Mouse (Mus musculus) MEL (cell line): ENCODE results near the gene Tex26. TPM values are rescaled to one million over a fixed set of nuclear protein-coding genes. Genes with fewer than 3 reads are reported as not detected.

Experiments
- DNase-seq: peaks from one replicate; pipeline ENCODE4 v3.0.0; 2011; ENCODE audit warnings: low read depth, low spot score
- H3K27ac ChIP-seq: 2 replicates; pipeline ENCODE4 v1.5.1; 2012; ENCODE audit warnings: low read depth, mild to moderate bottlenecking, control low read depth, low read length, moderate library complexity; ENCODE audit not compliant: control insufficient read depth
- H3K27me3 ChIP-seq, 2 experiments: fragments of 150-350 bp in 1 of 2; sonication (generic) in 1 of 2; 2 replicates each; pipeline ENCODE4 v1.6.1; 2012; ENCODE audit warnings: low read length in 2 of 2, mild to moderate bottlenecking in 2 of 2, improper control_type of control experiment in 1 of 2, moderate library complexity in 1 of 2; ENCODE audit not compliant: insufficient read depth in 2 of 2, control insufficient read depth in 1 of 2
- H3K36me3 ChIP-seq, 2 experiments: 2 replicates each; pipeline ENCODE4 v1.6.1; 2012 to 2014; ENCODE audit warnings: low read length in 2 of 2, improper control_type of control experiment in 1 of 2, inconsistent platforms in 1 of 2, mild to moderate bottlenecking in 1 of 2; ENCODE audit not compliant: insufficient read depth in 2 of 2, control insufficient read depth in 1 of 2
- H3K4me1 ChIP-seq, 2 experiments: fragments of 150-350 bp in 1 of 2; sonication (generic) in 1 of 2; 2 replicates each; pipeline ENCODE4 v1.6.1; 2012; ENCODE audit warnings: low read length in 2 of 2, improper control_type of control experiment in 1 of 2, mild to moderate bottlenecking in 1 of 2; ENCODE audit not compliant: insufficient read depth in 2 of 2, control insufficient read depth in 1 of 2
- H3K4me3 ChIP-seq, 2 experiments: fragments of 150-350 bp in 1 of 2; sonication (generic) in 1 of 2; 2 replicates each; pipeline ENCODE4 v1.5.1; 2012; ENCODE audit warnings: low read depth in 2 of 2, low read length in 2 of 2, mild to moderate bottlenecking in 2 of 2, moderate library complexity in 2 of 2, control low read depth in 1 of 2, improper control_type of control experiment in 1 of 2; ENCODE audit not compliant: control insufficient read depth in 1 of 2, insufficient read depth in 1 of 2
- H3K79me2 ChIP-seq: 2 replicates; pipeline ENCODE4 v1.6.1; 2012; ENCODE audit warnings: mild to moderate bottlenecking, low read length, moderate library complexity; ENCODE audit not compliant: control insufficient read depth, poor library complexity, insufficient read depth
- H3K9ac ChIP-seq: 2 replicates; pipeline ENCODE4 v1.6.1; 2012; ENCODE audit warnings: low read depth, mild to moderate bottlenecking, control low read depth, low read length, moderate library complexity; ENCODE audit not compliant: control insufficient read depth, poor library complexity, severe bottlenecking
- H3K9me3 ChIP-seq: fragments of 150-350 bp; sonication (generic); replicated peaks from 2 replicates; pipeline ENCODE4 v1.6.1; 2012; ENCODE audit warnings: mild to moderate bottlenecking, low read length, improper control_type of control experiment, moderate library complexity; ENCODE audit not compliant: insufficient read depth
- BHLHE40 ChIP-seq: IDR thresholded peaks from 2 replicates; pipeline ENCODE4 v1.6.1; 2012; ENCODE audit warnings: low read depth, mild to moderate bottlenecking, inconsistent platforms, low read length, improper control_type of control experiment, borderline replicate concordance
- CHD1 ChIP-seq: IDR thresholded peaks from 2 replicates; pipeline ENCODE4 v1.6.1; 2012; ENCODE audit warnings: low read depth, mild to moderate bottlenecking, inconsistent platforms, low read length, improper control_type of control experiment
- E2F4 ChIP-seq: IDR thresholded peaks from 2 replicates; pipeline ENCODE4 v1.6.1; 2011; ENCODE audit warnings: low read depth, low read length, improper control_type of control experiment, borderline replicate concordance
- ELF1 ChIP-seq: IDR thresholded peaks from 2 replicates; pipeline ENCODE4 v1.6.1; 2014; ENCODE audit warnings: low read depth, mild to moderate bottlenecking, inconsistent platforms, low read length, improper control_type of control experiment, moderate library complexity
- EP300 ChIP-seq, 2 experiments: IDR thresholded peaks; 2 replicates each; pipeline ENCODE4 v1.6.1; 2011; ENCODE audit warnings: improper control_type of control experiment in 2 of 2, low read length in 2 of 2, low read depth in 1 of 2, mild to moderate bottlenecking in 1 of 2
- ETS1 ChIP-seq: IDR thresholded peaks from 2 replicates; pipeline ENCODE4 v1.6.1; 2012; ENCODE audit warnings: low read depth, mild to moderate bottlenecking, inconsistent platforms, low read length, improper control_type of control experiment, moderate library complexity
- MAFK ChIP-seq: IDR thresholded peaks from 2 replicates; pipeline ENCODE4 v1.6.1; 2011; ENCODE audit warnings: low read depth, mild to moderate bottlenecking, low read length, improper control_type of control experiment, borderline replicate concordance
- MYC ChIP-seq: IDR thresholded peaks from 2 replicates; pipeline ENCODE4 v1.6.1; 2011; ENCODE audit warnings: low read depth, mild to moderate bottlenecking, low read length, improper control_type of control experiment, moderate library complexity
- NELFE ChIP-seq: IDR thresholded peaks from 2 replicates; pipeline ENCODE4 v1.6.1; 2011; ENCODE audit warnings: low read depth, low read length, improper control_type of control experiment
- POLR2A ChIP-seq, 2 experiments: IDR thresholded peaks; 2 replicates each; pipeline ENCODE4 v1.6.1; 2011 to 2012; ENCODE audit warnings: low read length in 2 of 2, mild to moderate bottlenecking in 2 of 2, control low read depth in 1 of 2, improper control_type of control experiment in 1 of 2, low read depth in 1 of 2, moderate library complexity in 1 of 2; ENCODE audit not compliant: control insufficient read depth in 1 of 2, insufficient read depth in 1 of 2, poor library complexity in 1 of 2
- POLR2AphosphoS2 ChIP-seq: IDR thresholded peaks from 2 replicates; pipeline ENCODE4 v1.6.1; 2011; ENCODE audit warnings: low read length, improper control_type of control experiment
- SIN3A ChIP-seq: IDR thresholded peaks from 2 replicates; pipeline ENCODE4 v1.6.1; 2012; ENCODE audit warnings: low read length, improper control_type of control experiment, inconsistent platforms
- TAL1 ChIP-seq: IDR thresholded peaks from 2 replicates; pipeline ENCODE4 v1.6.1; 2012; ENCODE audit warnings: mild to moderate bottlenecking, inconsistent platforms, low read length, moderate library complexity, mixed read lengths
- TCF12 ChIP-seq: IDR thresholded peaks from 2 replicates; pipeline ENCODE4 v1.6.1; 2014; ENCODE audit warnings: low read depth, mild to moderate bottlenecking, inconsistent platforms, low read length, improper control_type of control experiment, moderate library complexity
- UBTF ChIP-seq: IDR thresholded peaks from 2 replicates; pipeline ENCODE4 v1.6.1; 2012; ENCODE audit warnings: low read depth, mild to moderate bottlenecking, inconsistent platforms, low read length, improper control_type of control experiment, moderate library complexity, borderline replicate concordance; ENCODE audit not compliant: insufficient read depth
- USF2 ChIP-seq, 2 experiments: IDR thresholded peaks; 2 replicates each; pipeline ENCODE4 v1.6.1; 2011 to 2012; ENCODE audit warnings: improper control_type of control experiment in 2 of 2, low read length in 2 of 2, borderline replicate concordance in 1 of 2, inconsistent platforms in 1 of 2, low read depth in 1 of 2, mild to moderate bottlenecking in 1 of 2; ENCODE audit not compliant: insufficient read depth in 1 of 2
- ZKSCAN1 ChIP-seq: IDR thresholded peaks from 2 replicates; pipeline ENCODE4 v1.6.1; 2012; ENCODE audit warnings: low read depth, mild to moderate bottlenecking, inconsistent platforms, low read length, improper control_type of control experiment, moderate library complexity
- polyA plus RNA-seq, 2 experiments: library from polyadenylated mRNA; stranded (reverse) in 1 of 2; unstranded in 1 of 2; fragments of >175 nt in 1 of 2; fragments of >200 nt in 1 of 2; gene quantifications; 2 replicates each; pipeline versions ENCODE4 v1.2.1 to v1.2.4; 2012; ENCODE audit warnings: low replicate concordance in 2 of 2, low read depth in 1 of 2; ENCODE audit not compliant: insufficient read length in 2 of 2, insufficient read depth in 1 of 2, missing spikeins in 1 of 2
- total RNA-seq: library from RNA; depleted of rRNA; stranded (reverse); fragments of 300-350 nt; gene quantifications from 2 replicates; pipeline ENCODE4 v1.2.3, GENCODE M21; 2012

Gene Tex26
- total and polyA plus RNA-seq, 3 experiments, result not detected

DNA sequence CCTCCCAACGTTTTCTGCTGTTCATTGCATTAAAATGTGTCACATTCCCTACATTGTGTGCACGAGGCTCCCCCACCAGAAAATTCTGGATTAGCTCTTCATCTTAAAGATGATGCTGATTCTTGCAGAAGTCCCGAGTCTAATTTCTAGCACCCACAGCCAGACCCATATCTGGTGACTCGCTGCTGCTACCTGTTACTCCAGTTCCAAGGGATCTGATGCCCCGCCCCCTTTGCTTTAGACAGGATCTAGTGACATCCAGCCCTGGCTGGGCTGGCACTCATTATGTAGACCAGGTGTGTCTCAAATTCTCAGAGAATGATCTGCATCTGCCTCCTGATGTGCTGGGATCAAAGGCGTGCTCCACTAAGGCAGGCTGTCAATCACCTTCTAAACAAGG, 2.3 kb upstream of the Tex26 start:
- DNase-seq, result peak; percentile 29
- Histone ChIP-seq H3K9ac (no peak overlapping the region), H3K4me1 (peaks cover 13 to 24% of the 10 kb centered on the region in 2 experiments), H3K4me3 (no peak overlapping the region), H3K79me2 (no peaks in the 10 kb centered on the region), H3K27me3 (no peaks in the 10 kb centered on the region), H3K36me3 (peaks cover 0 to 17% of the 10 kb centered on the region in 2 experiments; a peak in 2 of 4 replicates)
- TF ChIP-seq BHLHE40 (no peak), MYC (no peak), MAFK (no peak), TAL1 (no peak), EP300 (IDR thresholded peaks at IDR 0.05; ENCODE audit: low read depth in 1 of 2, low read length in 2 of 2) (no peak), TCF12 (no peak)
- TF ChIP-seq, all 39 proteins: peak for 0
- Histone ChIP-seq H3K9me3 (no peaks in the 10 kb centered on the region), H3K27ac (no peak overlapping the region)

DNA sequence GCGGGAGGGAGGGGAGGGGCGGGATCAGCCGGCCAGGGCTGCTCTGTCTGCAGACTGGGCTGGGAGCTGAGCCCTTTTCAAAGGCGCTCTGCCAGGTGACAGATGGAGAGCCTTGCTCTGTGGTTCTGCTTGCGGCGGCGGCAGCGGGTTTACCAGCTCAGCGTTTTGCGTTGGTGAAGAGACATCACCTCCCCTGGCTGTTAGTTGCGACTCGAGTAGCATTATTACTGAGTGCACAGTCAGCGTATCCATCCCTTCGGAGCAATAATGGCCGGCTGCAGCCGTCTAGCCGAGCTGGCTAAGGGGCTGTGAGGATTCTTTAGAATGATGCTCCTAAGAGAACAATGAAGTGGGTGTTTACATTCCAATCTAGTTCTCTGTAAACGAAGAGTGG, 717 bp downstream of the Tex26 start:
- TF ChIP-seq NELFE (no peak), POLR2A (IDR thresholded peaks at IDR 0.05; ENCODE audit: control insufficient read depth in 1 of 2, insufficient read depth in 1 of 2, low read depth in 1 of 2, low read length in 2 of 2, poor library complexity in 1 of 2) (no peak), UBTF (no peak), SIN3A (no peak), CHD1 (no peak), ETS1 (no peak), USF2 (IDR thresholded peaks at IDR 0.05; ENCODE audit: borderline replicate concordance in 1 of 2, insufficient read depth in 1 of 2, low read depth in 1 of 2, low read length in 2 of 2) (no peak), BHLHE40 (no peak), POLR2AphosphoS2 (no peak), E2F4 (no peak), ELF1 (no peak), ZKSCAN1 (no peak)
- TF ChIP-seq, all 39 proteins: peak for 0
- H3K4me1 ChIP-seq, result peaks cover 11 to 16% of the 10 kb centered on the region in 2 experiments

More for the DNA sequence above, 717 bp downstream of the Tex26 start:
- Histone ChIP-seq H3K9me3 (no peaks in the 10 kb centered on the region), H3K27ac (no peak overlapping the region), H3K79me2 (no peaks in the 10 kb centered on the region), H3K36me3 (peaks cover 0 to 16% of the 10 kb centered on the region in 2 experiments; a peak in 2 of 4 replicates), H3K9ac (no peak overlapping the region), H3K4me3 (no peak overlapping the region), H3K27me3 (no peaks in the 10 kb centered on the region)
- DNase-seq, result no peak
